Mouse (Mus musculus): ENCODE measurements at regions not wholly inside any gene's neighbourhood (a gene's known extent, or its start where the extent isn't known, plus 50 kb on each side); places are given as distances from the start of the nearest gene placed in this dataset.

- no peak for TF ChIP-seq POLR2A (IDR thresholded peaks at IDR 0.05; ENCODE audit: low read depth, low read length)
- TF ChIP-seq CTCF (IDR thresholded peaks at IDR 0.05; ENCODE audit: borderline replicate concordance, insufficient read depth, low read length): no peak
These were observed 523.7 kb downstream of the Tbc1d22a start for GRCm38 (mm10) chr15:86737945-86738344.
